Mouse (Mus musculus) myocyte (in vitro differentiated cells): Measurements from ENCODE around the gene Etv6.

Experiments used
- E2F4 ChIP-seq: IDR thresholded peaks from one replicate; pipeline ENCODE4 v1.6.1; 2011; ENCODE audit warnings: mild to moderate bottlenecking, control low read depth, moderate library complexity; ENCODE audit not compliant: insufficient read depth
- MAX ChIP-seq: IDR thresholded peaks from one replicate; pipeline ENCODE4 v1.6.1; 2011; ENCODE audit warnings: low read depth, mild to moderate bottlenecking, control low read depth
- MYOD1 ChIP-seq, 3 experiments: IDR thresholded peaks; one replicate each; pipeline ENCODE4 v1.6.1; 2011; ENCODE audit warnings: control low read depth in 2 of 3, low read depth in 2 of 3, mild to moderate bottlenecking in 2 of 3, moderate library complexity in 1 of 3; ENCODE audit not compliant: insufficient read length in 2 of 3, control insufficient read depth in 1 of 3
- POLR2A ChIP-seq: IDR thresholded peaks from one replicate; pipeline ENCODE4 v1.6.1; 2011; ENCODE audit warnings: low read depth, mild to moderate bottlenecking, control low read depth, moderate library complexity; ENCODE audit not compliant: insufficient read length
- TCF12 ChIP-seq: IDR thresholded peaks from one replicate; pipeline ENCODE4 v1.6.1; 2011; ENCODE audit warnings: mild to moderate bottlenecking, control low read depth; ENCODE audit not compliant: poor library complexity, insufficient read depth, severe bottlenecking

DNA sequence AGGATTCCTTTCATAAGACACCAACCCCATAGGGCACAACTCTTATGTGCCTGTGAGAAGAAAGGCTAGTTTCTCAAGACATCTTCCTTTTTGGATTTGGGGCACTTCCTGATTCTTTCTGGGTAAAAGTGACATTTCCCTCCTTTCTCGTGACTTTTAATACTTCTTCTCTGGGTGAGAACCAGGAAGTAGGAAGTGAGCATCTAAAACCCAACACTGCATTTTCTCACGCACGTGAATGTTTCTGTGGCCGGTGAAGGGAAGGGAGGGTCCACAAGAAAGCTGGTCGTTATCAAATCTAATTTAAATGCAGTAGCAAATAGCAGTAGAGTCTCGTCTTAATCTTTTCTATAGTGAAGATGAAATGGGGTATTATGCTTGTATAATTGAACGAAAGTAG, 36.9 kb downstream of the Etv6 start:
- TF ChIP-seq POLR2A (no peak), E2F4 (no peak), MYOD1 (IDR thresholded peaks at IDR 0.05; ENCODE audit: control insufficient read depth in 1 of 3, insufficient read length in 2 of 3, low read depth in 2 of 3) (no peak), MAX (no peak), TCF12 (no peak)
